Mouse (Mus musculus) adrenal gland, postnatal 36 days (tissue): ENCODE results near the gene Nsun7. TPM values are rescaled to one million over a fixed set of nuclear protein-coding genes. Genes with fewer than 3 reads are reported as not detected.
A peak's percentile ranks its signal among the peaks of the same experiment; 100 is the strongest.
"Not testable (repeated sequence)": the region's sequence is repeated elsewhere in the genome, so short reads cannot be mapped to it uniquely, and the experiment has no call there.

Source experiments
- DNase-seq, 2 experiments: peaks; one replicate each; pipeline ENCODE4 v3.0.0; 2021; ENCODE audit warnings: mixed read lengths in 1 of 2
- long read RNA-seq, 2 experiments: library from polyadenylated mRNA; stranded (forward); transcript quantifications; one replicate each; pipeline ENCODE4 v2.0.0; 2021; ENCODE audit warnings: borderline sequencing depth in 2 of 2
- total RNA-seq, 2 experiments: library from RNA; stranded (reverse); gene quantifications; 2 replicates each; pipeline ENCODE4 v1.2.3; 2021

The Nsun7 gene
- total RNA-seq = under 1 TPM; 0.49 to 0.56 TPM
- long read RNA-seq, experiment 1 = 0 reads
- long read RNA-seq, experiment 2 = 0 reads

- peak; percentile 88 to 93 for DNase-seq
These were observed at the start of gene Nsun7 for GRCm38 (mm10) chr5:66259756-66260448. TSS of gene Nsun7 (plus strand) at chr5:66259897.

DNA sequence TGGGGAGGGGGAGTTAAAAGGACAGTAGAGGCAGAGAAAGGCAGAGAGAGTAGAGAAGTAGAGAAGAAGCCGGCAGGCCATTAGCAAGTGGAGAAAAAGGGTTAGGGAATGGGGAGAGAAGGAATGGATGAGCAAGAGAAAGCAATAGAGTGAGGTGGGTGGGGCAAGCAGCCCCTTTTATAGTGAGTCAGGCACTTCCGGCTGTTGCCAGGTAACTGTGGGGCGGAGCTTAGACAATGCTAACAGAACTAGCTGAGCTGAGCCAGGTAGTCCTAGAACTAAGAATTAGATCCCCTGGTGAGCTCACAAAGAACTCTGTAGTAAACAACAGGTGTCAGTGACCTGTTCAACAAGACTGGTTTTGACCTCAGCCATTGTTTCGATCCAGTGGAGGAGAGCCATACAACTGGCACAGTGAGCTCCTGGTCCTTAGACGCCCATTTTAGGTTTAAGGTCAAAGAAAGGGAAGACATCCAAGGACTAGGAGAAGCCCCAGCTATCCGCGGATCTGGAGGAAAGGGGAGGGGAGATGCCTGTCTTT, 45.2 kb upstream of the Nsun7 start:
- no peak for DNase-seq

- DNase-seq = no peak
These were observed 44.0 kb upstream of the Nsun7 start for GRCm38 (mm10) chr5:66215569-66216277.

DNA sequence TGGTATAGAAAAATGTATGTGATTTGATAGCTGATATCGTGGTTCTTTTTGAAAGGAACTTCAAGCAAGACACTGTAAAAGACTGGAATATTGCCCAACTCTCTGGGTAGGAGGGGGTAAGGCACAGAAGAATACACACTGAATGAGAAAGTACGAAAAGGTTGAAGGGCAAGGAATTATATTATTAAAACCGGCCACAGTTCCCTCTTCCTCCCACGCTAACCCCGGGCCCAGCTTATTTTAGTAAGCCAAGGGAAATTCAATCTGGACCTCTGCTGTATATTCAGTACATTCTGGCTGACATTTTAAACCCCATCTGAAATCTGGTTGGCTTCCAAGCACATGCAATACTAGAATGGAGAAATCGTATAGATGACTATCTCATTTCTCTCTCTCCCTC, 40.0 kb upstream of the Nsun7 start:
- DNase-seq = no peak

GRCm38 (mm10) chr5:66220620-66221019, 39.1 kb upstream of the Nsun7 start:
- no peak for DNase-seq

DNA sequence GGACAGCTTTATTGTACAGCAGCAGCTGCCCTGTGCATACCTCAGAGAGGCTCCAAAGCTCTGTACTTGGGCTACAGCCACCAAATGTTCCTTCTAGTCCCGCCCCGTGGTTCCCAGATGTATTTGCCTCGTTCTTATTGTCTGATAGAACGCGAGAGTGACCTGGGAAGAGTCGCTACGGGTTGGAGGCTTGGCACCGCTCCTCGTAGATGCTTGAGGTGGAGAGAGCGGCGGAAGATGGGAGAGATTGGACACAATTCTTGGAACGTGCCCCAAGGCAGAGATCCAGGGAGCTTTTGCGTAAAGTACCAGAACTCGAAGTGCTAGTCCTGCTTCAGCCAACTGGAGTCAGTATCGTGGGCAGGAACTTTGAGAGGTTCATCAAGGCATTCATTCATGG, 36.8 kb upstream of the Nsun7 start:
- DNase-seq = no peak

DNA sequence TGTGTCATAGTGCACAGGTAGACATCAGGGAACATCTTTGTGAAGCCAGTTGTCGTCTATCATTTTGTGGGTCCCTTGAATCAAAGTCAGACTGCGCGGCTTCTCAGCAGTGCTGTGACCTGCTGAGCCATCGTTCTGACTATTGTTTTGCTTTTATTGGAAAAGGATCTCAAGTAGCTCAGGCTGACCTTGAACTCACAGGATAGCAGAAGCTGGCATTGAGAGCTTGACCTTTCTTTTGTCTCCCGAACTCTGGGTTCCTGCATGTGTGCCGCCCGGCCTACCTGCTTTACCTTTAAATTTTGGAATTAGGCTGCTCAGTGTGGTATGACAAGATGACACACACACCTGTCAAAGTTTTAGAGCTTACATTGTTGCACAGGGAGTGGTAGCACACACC, 33.2 kb upstream of the Nsun7 start:
- no peak for DNase-seq

GRCm38 (mm10) chr5:66231660-66232269, 27.9 kb upstream of the Nsun7 start:
- DNase-seq = no peak

DNA sequence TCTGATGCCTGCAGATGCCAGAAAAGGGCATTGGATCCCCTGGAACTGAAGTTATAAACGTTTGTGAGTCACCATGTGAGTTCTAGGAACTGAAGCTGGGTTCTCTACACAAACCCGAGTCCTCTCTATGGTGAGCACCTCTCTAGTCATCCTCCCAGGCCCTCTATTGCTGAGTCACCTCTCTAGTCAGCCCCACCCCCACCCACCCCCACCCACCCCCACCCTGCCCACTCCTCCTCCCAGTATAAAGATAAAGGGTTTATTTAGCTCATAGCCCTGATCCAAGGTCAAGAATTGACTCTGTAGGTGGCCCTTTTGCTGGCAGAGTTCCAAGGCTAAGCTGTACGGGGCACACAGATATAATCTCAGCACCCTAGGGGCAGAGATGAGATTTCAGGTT, 27.2 kb upstream of the Nsun7 start:
- no peak for DNase-seq

- peak in 1 of 2 experiments; percentile 32 for DNase-seq
These were observed 17.8 kb upstream of the Nsun7 start for GRCm38 (mm10) chr5:66241894-66242293.

DNA sequence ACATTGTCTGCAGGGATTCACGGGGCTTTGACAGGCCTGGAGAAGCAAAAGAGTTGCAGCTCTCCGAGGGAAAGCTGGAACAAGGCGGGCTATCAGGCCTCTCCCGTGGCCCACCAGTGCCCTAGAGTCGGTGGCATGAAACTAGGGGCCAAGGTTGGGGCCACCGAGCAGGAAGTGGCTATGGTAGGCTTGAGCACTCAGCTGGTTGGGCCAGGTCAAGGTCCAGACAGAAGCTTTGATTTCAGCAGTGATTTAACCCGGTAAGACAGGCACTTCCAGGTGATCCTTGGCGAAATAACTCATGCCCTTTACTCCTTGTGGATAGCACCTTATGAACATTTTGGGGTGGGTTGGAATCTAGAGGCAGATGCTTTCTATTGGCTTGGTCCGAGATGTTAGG, 16.2 kb upstream of the Nsun7 start:
- DNase-seq = no peak

DNA sequence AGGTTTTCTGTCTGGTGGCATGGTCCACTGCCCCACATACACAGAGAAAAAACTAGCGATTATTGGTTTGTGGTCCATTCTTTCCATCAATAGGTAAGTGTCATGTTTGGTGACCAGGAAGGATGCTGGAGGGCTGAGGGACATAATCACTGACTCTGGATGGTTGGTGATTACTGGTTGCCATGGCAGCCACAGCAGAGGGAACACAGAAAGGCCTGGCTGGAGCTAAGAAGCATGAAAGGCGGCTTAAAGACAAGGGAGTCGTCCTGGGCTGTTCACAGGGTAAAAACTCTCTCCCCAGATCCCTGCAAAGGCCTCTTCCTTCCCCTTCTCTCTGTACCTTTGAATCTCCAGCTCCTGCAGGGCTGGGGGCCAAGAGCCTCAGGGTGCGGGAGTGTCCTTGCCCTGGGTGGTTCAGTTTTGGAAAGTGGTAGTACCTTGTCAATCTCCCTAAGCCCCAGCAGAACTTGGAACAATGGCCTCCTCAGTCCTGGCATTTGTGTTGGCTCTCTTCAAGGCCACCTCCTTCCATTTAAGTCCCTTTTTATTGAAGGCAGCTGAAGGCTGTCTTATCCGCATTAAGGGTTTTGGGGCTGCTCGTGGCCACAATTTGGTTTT, 15.5 kb upstream of the Nsun7 start:
- DNase-seq = peak; percentile 29 to 37

GRCm38 (mm10) chr5:66245958-66246497, 13.7 kb upstream of the Nsun7 start:
- peak; percentile 63 to 65 for DNase-seq

GRCm38 (mm10) chr5:66253219-66253618, 6.5 kb upstream of the Nsun7 start:
- DNase-seq = no peak

- DNase-seq = no peak
These were observed 4.7 kb upstream of the Nsun7 start for GRCm38 (mm10) chr5:66255044-66255443.

- DNase-seq = peak; percentile 20 to 43
These were observed 697 bp upstream of the Nsun7 start for GRCm38 (mm10) chr5:66259000-66259399.

- not testable (repeated sequence) for DNase-seq
These were observed 304 bp upstream of the Nsun7 start for GRCm38 (mm10) chr5:66259431-66259755.

DNA sequence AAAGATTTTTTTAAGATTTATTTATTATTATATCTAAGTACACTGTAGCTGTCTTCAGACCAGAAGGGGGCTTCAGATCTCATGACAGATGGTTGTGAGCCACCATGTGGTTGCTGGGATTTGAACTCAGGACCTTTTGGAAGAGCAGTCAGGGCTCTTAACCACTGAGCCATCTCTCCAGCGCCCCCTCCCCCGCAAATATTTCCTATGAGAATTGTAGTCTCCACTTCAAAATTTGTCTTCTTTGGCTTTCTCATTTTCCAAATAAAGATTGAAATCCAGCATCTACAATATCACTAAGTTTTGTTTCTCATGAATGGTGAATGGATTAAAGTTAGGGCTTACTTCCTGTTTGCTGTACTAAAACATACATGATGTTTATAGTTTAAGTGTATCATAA, 2.8 kb downstream of the Nsun7 start:
- DNase-seq = no peak

DNA sequence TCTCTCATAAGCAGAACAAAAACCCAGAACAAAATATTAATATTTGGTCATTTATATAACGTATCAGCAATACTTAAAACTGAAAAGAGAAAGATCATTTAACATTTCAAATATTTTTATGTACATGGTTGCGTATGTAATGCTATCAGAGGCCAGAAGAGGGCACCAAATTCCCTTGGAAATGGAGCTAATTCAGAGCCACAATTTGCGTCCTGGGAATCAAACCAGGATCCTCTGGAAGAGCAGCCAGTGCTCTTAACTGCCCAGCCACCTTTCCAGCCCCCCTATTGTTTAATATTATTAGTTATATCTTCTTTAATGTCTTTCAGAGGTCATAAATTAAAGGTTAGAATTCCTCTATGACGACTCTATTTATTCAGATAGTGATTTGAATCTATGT, 3.7 kb downstream of the Nsun7 start:
- DNase-seq = peak; percentile 37 to 53

- peak; percentile 63 to 66 for DNase-seq
These were observed 9.9 kb downstream of the Nsun7 start for GRCm38 (mm10) chr5:66269616-66270015.

DNA sequence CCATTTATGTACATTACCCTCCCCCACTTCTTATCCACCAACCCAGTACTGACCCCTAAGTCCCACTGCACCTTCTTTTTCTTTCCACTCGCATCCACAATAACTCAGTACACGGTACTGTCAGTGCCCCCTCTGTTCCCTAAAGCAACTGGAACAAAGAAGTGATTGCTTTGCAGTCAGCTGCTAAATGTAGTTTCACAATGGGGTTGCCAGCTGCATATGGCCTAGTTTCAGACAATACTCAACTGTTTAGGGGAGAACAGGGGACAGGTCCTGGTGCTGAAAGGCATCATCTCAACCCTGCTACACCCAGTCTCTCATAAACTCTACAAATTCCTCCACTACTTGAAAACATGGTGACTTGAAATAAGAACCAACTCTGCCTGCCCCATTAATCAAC, 11.4 kb downstream of the Nsun7 start:
- no peak for DNase-seq

DNA sequence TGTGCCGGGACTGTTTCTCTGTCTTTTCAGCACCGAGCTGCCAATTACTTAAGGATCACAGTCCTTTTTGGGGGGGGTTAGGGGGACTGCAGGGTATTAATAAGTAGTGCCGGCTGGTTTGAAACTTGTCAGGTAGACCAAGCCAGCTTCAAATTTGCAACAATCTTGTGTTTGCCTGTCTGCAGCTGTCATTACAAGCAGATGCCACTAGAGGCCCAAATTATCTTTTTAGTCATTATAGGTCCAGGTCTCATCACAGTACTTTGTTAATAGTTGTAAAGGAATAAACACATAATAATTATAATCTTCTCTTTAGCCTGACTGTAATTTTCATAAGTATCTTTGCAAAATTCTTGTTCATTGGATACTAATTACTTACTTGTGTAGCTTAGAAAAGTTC, 14.7 kb downstream of the Nsun7 start:
- DNase-seq = no peak
